Mouse (Mus musculus): ENCODE measurements at regions not wholly inside any gene's neighbourhood (a gene's known extent, or its start where the extent isn't known, plus 50 kb on each side); places are given as distances from the start of the nearest gene placed in this dataset.
A peak's percentile ranks its signal among the peaks of the same experiment; 100 is the strongest.

DNA sequence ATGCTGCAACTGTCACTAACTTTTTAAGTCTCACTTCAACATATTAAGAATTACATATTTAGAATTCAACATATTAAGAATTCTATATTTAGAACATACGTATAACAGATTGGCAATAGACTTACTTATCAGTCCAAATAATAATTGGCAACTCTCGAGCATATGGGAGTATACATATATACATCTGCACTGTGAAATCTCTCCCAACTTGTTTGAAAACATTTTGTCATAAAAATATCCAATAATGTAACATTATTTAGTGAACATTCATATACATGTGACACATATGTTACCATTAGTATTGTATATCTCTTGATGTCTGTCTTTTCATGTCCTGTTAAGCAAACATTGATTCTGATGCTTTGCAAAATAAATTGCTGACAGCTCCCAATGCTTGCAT is 768.8 kb upstream of the Cdh18 start:
- no peak for DNase-seq (ENCODE audit: inconsistent ontology term)

DNA sequence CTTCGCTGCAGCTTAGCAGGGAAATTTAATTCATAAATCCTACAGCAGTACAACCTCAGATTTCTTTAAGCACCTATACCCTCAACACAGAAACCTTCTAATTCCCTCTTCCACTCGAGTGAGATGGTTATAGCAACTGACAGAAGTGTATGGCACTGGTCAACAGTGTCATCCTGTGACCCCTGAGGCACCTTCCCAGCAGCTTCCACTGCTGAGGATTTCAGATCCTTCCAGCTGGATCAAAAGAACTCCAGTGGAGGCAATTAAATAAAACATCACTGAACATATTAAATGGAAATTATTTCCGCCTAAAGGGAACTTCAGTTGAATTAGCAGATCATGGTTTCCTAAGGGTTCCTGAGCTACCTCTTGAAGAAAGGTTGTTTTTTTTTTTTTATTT is 768.1 kb upstream of the Cdh18 start:
- DNase-seq (ENCODE audit: inconsistent ontology term), result peak; percentile 3

Measured in Muller cell, postnatal 12 days (primary cell).